Comparison of ENCODE assay signal across 19 mouse cellular contexts in the genomic region with DNA sequence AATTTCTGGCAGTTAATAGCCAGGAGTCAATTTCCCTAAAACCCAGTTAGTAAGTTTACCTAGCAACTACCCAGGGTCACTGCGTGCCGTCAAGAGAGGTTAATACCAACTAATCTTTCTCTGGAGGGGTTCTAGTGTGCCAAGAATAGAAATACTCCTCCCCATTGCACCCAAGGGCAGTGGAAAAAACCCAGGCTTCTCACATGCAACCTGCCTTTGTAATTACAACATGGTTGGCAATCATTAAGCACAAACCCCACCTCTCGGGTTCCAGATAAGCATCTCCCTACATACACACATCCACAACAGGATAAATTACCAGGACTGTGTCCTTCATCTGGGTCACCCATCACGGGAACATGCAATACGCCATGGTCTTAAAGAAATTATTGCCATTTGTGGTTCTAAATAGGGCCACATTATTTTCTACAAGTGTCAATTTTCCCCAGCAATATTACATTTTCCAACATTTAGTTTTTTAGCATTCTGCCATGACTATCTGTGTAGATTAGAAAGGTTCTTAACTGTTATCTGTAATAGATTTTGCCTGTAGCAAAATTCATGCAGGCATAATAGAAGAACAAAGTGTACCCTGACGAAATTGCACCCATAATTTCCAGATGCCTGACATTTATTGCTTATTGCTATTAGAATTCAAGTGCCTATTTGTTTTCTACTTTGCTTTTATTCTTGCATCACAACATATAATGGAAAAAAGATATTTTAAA.
DNase-seq lines count a peak whose midpoint lies in the region; ATAC-seq and TF ChIP-seq lines count a peak whose summit lies in the region.
"Had no signal": no experiment of that assay in that cellular context is flagged by ENCODE, and none has a peak within 500 bp of the region (broad histone marks: within the 10 kb centered on the region; RNA-seq: fewer than 3 reads in every experiment).

No protein-coding gene starts in this region.

- 63% methylated on average over 6 of the region's 6 CpGs for WGBS in liver, adult 2 months
- WGBS in kidney, embryonic 16.5 days = 57% methylated on average over 6 of the region's 6 CpGs

- H3K4me1 ChIP-seq in liver, adult 2 months (ENCODE audit: control insufficient read depth, insufficient read depth, low read length) = no peaks in the 10 kb centered on the region
- H3K4me1 ChIP-seq in kidney, embryonic 16.5 days (ENCODE audit: insufficient read depth, low read length) = no peaks in the 10 kb centered on the region
- H3K4me1 ChIP-seq: embryonic facial prominence, embryonic 13.5 days; forebrain, embryonic 10.5 days; limb, embryonic 10.5 days had no signal

- H3K9ac ChIP-seq in liver, adult 2 months (ENCODE audit: low read depth, low read length) = no peak overlapping the region
- H3K9ac ChIP-seq in kidney, embryonic 16.5 days (replicated peaks; ENCODE audit: low read length) = no peak overlapping the region
- H3K9ac ChIP-seq: embryonic facial prominence, embryonic 13.5 days; hindbrain, embryonic 15.5 days; liver, embryonic 14.5 days had no signal

- no peaks in the 10 kb centered on the region for H3K79me2 ChIP-seq in liver, adult 2 months (ENCODE audit: control insufficient read depth, insufficient read depth, low read length)

- no peaks in the 10 kb centered on the region for H3K27me3 ChIP-seq in liver, adult 2 months (ENCODE audit: control insufficient read depth, insufficient read depth, low read length)
- no peaks in the 10 kb centered on the region for H3K27me3 ChIP-seq in kidney, embryonic 16.5 days (ENCODE audit: insufficient read depth, low read length)
- H3K27me3 ChIP-seq: embryonic facial prominence, embryonic 13.5 days; hindbrain, embryonic 15.5 days had no signal

- peak; percentile 10 for DNase-seq in adrenal gland, adult 2 months
- DNase-seq in adrenal gland, postnatal 4 days (ENCODE audit: low spot score in 2 of 2) = no peak
- peak; percentile 63 for DNase-seq in liver, adult 2 months (ENCODE audit: extremely low read depth, low read depth, low spot score)
- no peak for DNase-seq in liver
- DNase-seq in thymus, postnatal 14 days = no peak
- DNase-seq in thymus, postnatal 4 days = no peak
- no peak for DNase-seq in frontal cortex, postnatal 14 days (ENCODE audit: low spot score in 2 of 2)
- DNase-seq: cerebellum, adult 18-20 months; gastrocnemius, postnatal 25 days; layer of hippocampus, postnatal 36 days; thymus, adult 2 months had no signal

- no peaks in the 10 kb centered on the region for H3K9me3 ChIP-seq in kidney, embryonic 16.5 days (ENCODE audit: low read length)
- H3K9me3 ChIP-seq: embryonic facial prominence, embryonic 13.5 days; forebrain, embryonic 10.5 days; hindbrain, embryonic 15.5 days; limb, embryonic 10.5 days had no signal

- no peak for TF ChIP-seq CTCF in liver, adult 2 months (IDR thresholded peaks at IDR 0.05; ENCODE audit: low read depth, low read length)

- H3K4me3 ChIP-seq in liver, adult 2 months (ENCODE audit: insufficient read depth, low read depth, low read length) = no peak overlapping the region
- no peak overlapping the region for H3K4me3 ChIP-seq in kidney, embryonic 16.5 days (ENCODE audit: low read length)
- H3K4me3 ChIP-seq: embryonic facial prominence, embryonic 13.5 days; forebrain, embryonic 10.5 days; hindbrain, embryonic 15.5 days; limb, embryonic 10.5 days had no signal

- H3K4me2 ChIP-seq in kidney, embryonic 16.5 days (replicated peaks; ENCODE audit: low read depth, low read length) = no peak overlapping the region
- H3K4me2 ChIP-seq: embryonic facial prominence, embryonic 13.5 days; hindbrain, embryonic 15.5 days had no signal

- ATAC-seq in kidney, embryonic 16.5 days (ENCODE audit: low FRiP score, low TSS enrichment) = peak; percentile 70
- ATAC-seq: intestine, postnatal 0 days; lung, postnatal 0 days had no signal

- no peaks in the 10 kb centered on the region for H3K36me3 ChIP-seq in liver, adult 2 months (ENCODE audit: control insufficient read depth, insufficient read depth, low read length)
- no peaks in the 10 kb centered on the region for H3K36me3 ChIP-seq in kidney, embryonic 16.5 days (ENCODE audit: insufficient read depth, low read length)
- H3K36me3 ChIP-seq: embryonic facial prominence, embryonic 13.5 days; forebrain, embryonic 10.5 days; hindbrain, embryonic 15.5 days; limb, embryonic 10.5 days had no signal

- H3K27ac ChIP-seq in liver, adult 2 months (replicated peaks; ENCODE audit: insufficient read depth, low read depth, low read length) = no peak overlapping the region
- peak overlapping the region; percentile 82 for H3K27ac ChIP-seq in kidney, embryonic 16.5 days (ENCODE audit: low read length)
- H3K27ac ChIP-seq: embryonic facial prominence, embryonic 13.5 days; forebrain, embryonic 10.5 days; hindbrain, embryonic 15.5 days; limb, embryonic 10.5 days; liver, embryonic 14.5 days had no signal

- no peak for TF ChIP-seq POLR2A in liver, adult 2 months (IDR thresholded peaks at IDR 0.05; ENCODE audit: extremely low read depth, insufficient read depth, low read length)

Comparison
In these comparisons a context has a peak if more than half of its experiments do, and no peak if none do; other contexts are left out.
1. DNase-seq: peak in adrenal gland, adult 2 months (single experiment) and liver, adult 2 months (single experiment); none in adrenal gland, postnatal 4 days (0 of 2), liver (single experiment), thymus, postnatal 14 days (single experiment), thymus, postnatal 4 days (single experiment) and frontal cortex, postnatal 14 days (0 of 2).